Mouse (Mus musculus) bone marrow macrophage, adult 2 months (primary cell): ENCODE measurements around the gene Trappc13.

Experiments used
- CTCF ChIP-seq: IDR thresholded peaks from 2 replicates; pipeline ENCODE4 v1.5.1; 2012; ENCODE audit warnings: low read depth, mild to moderate bottlenecking, low read length, moderate library complexity
- POLR2A ChIP-seq: IDR thresholded peaks from 2 replicates; pipeline ENCODE4 v1.6.1; 2012; ENCODE audit warnings: mild to moderate bottlenecking, low read depth, low read length, borderline replicate concordance

- no peak for TF ChIP-seq CTCF
- TF ChIP-seq POLR2A = no peak
These were observed 9.1 kb upstream of the Trappc13 start for GRCm38 (mm10) chr13:104187357-104187756.
